Mouse (Mus musculus): ENCODE results near the gene Fars2. TPM values are rescaled to one million over a fixed set of nuclear protein-coding genes. Genes with fewer than 3 reads are reported as not detected.

Fars2 gene
- polyA plus RNA-seq, 1 experiment from 2014 or later = 22.3 TPM

DNA sequence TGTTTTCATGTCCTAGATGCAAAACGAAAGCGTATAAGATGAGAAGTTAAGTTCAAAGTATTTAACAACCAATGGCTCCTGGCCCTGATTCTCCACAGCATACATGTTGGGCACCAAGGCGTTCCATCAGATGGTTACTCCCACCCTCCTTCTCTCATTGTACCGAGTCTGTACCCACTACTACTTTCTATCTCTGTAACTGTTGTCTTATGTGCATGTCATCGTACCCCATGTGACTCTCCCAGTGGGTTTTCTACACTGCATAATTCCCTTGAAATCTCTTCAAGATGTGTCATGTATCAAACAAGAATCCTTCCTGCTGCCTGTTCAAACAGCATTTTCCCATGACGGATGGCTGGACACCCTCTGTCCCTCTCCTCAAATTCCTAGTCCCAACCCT, 388.5 kb downstream of the Fars2 start:
- Histone ChIP-seq H3K27me3 (ENCODE audit: control insufficient read depth, insufficient read depth, low read length) (no peaks in the 10 kb centered on the region), H3K4me1 (ENCODE audit: control insufficient read depth, insufficient read depth, low read length) (no peaks in the 10 kb centered on the region), H3K4me2 (ENCODE audit: low read depth) (no peak overlapping the region), H3K9ac (ENCODE audit: low read length) (no peak overlapping the region), H3K36me3 (ENCODE audit: control insufficient read depth, insufficient read depth, low read length) (no peaks in the 10 kb centered on the region), H3K4me3 (ENCODE audit: low read depth, low read length) (no peak overlapping the region), H3K27ac (ENCODE audit: low read depth, low read length) (no peak overlapping the region), H3K9me3 (ENCODE audit: control insufficient read depth, low read length) (no peaks in the 10 kb centered on the region)
- ATAC-seq (ENCODE audit: insufficient read depth, low FRiP score, low TSS enrichment) (no peak), DNase-seq (ENCODE audit: low spot score) (no peak)
- WGBS = 89% methylated on average over 6 of the region's 6 CpGs

DNA sequence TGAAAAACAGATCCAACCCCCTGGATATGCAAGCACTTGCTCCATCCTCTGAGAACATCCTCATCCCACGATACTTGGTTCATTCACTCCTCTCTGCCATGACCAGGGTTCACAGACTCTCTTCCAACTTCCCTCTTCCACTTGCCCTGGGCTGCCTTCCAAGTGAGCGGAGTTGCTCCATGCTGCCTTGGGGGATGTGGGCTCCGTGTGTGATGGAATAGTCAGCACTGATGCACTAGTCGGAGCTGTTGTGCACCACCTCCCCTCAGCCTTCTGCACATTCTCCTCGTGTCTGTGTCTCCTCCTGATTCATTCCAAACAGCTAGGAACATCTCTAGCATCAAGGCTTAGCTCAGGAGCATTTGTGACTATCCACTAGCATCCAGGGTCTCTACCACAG, 389.1 kb downstream of the Fars2 start:
- WGBS = 88% methylated on average over 5 of the region's 5 CpGs
- no peak overlapping the region for H3K4me2 ChIP-seq (ENCODE audit: low read depth)
- H3K27ac ChIP-seq (ENCODE audit: low read depth, low read length) = no peak overlapping the region
- no peak overlapping the region for H3K9ac ChIP-seq (ENCODE audit: low read length)
- DNase-seq (ENCODE audit: low spot score) (no peak), ATAC-seq (ENCODE audit: insufficient read depth, low FRiP score, low TSS enrichment) (no peak)
- H3K4me1 ChIP-seq (ENCODE audit: control insufficient read depth, insufficient read depth, low read length) = no peaks in the 10 kb centered on the region
- no peaks in the 10 kb centered on the region for H3K36me3 ChIP-seq (ENCODE audit: control insufficient read depth, insufficient read depth, low read length)
- H3K4me3 ChIP-seq (ENCODE audit: low read depth, low read length) = no peak overlapping the region
- H3K27me3 ChIP-seq (ENCODE audit: control insufficient read depth, insufficient read depth, low read length) = no peaks in the 10 kb centered on the region
- H3K9me3 ChIP-seq (ENCODE audit: control insufficient read depth, low read length) = no peaks in the 10 kb centered on the region

DNA sequence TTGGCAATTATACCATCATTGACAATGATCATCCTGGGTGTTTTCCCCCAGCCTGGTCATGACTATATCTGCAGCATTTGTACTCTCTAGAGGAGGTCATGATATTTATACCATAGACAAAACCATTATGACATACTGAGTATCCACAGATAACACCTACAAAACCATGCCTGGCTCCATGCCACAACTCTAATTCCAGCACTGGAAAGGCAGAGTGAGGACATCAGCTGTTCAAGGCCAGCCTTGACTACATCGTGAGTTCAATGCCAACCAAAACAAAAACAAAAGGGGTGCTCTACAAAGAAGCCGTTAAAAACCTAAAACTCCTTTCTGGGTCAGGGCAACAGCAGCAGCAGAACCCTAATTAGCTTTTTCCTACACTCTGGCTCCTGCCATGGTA, 392.9 kb downstream of the Fars2 start:
- H3K27me3 ChIP-seq (ENCODE audit: control insufficient read depth, insufficient read depth, low read length) = no peaks in the 10 kb centered on the region
- WGBS = 92% methylated on average over 2 of the region's 2 CpGs
- DNase-seq (ENCODE audit: low spot score) (no peak), ATAC-seq (ENCODE audit: insufficient read depth, low FRiP score, low TSS enrichment) (no peak)
- no peak overlapping the region for H3K27ac ChIP-seq (ENCODE audit: low read depth, low read length)
- no peak overlapping the region for H3K9ac ChIP-seq (ENCODE audit: low read length)
- H3K9me3 ChIP-seq (ENCODE audit: control insufficient read depth, low read length) = no peaks in the 10 kb centered on the region
- no peaks in the 10 kb centered on the region for H3K36me3 ChIP-seq (ENCODE audit: control insufficient read depth, insufficient read depth, low read length)
- H3K4me1 ChIP-seq (ENCODE audit: control insufficient read depth, insufficient read depth, low read length) = no peaks in the 10 kb centered on the region
- H3K4me2 ChIP-seq (ENCODE audit: low read depth) = no peak overlapping the region
- H3K4me3 ChIP-seq (ENCODE audit: low read depth, low read length) = no peak overlapping the region

DNA sequence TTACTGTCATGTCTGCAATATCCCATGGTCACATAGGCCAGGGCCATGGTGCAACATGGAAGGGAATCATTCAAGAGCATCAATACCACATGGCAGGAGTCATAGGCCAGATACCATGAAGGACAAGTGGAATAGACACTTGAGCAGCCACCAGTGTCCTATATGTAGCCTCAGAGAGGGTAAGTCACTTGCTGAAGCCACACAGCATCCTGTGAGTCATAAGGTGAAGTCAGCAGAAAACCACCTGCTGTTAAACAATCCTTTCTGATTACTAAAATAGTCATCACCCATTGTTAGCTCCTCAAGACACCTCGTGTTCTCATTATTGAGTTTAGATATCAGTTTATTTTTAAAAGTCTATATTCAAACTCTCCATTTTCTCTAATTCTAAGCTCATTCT, 395.9 kb downstream of the Fars2 start:
- Histone ChIP-seq H3K36me3 (ENCODE audit: control insufficient read depth, insufficient read depth, low read length) (no peaks in the 10 kb centered on the region), H3K9me3 (ENCODE audit: control insufficient read depth, low read length) (no peaks in the 10 kb centered on the region), H3K27me3 (ENCODE audit: control insufficient read depth, insufficient read depth, low read length) (no peaks in the 10 kb centered on the region), H3K4me1 (ENCODE audit: control insufficient read depth, insufficient read depth, low read length) (no peaks in the 10 kb centered on the region), H3K9ac (ENCODE audit: low read length) (no peak overlapping the region), H3K4me2 (ENCODE audit: low read depth) (no peak overlapping the region), H3K27ac (ENCODE audit: low read depth, low read length) (no peak overlapping the region), H3K4me3 (ENCODE audit: low read depth, low read length) (no peak overlapping the region)
- ATAC-seq (ENCODE audit: insufficient read depth, low FRiP score, low TSS enrichment) = no peak
- 71% methylated on average over 1 of the region's 1 CpGs for WGBS
- no peak for DNase-seq (ENCODE audit: low spot score)

DNA sequence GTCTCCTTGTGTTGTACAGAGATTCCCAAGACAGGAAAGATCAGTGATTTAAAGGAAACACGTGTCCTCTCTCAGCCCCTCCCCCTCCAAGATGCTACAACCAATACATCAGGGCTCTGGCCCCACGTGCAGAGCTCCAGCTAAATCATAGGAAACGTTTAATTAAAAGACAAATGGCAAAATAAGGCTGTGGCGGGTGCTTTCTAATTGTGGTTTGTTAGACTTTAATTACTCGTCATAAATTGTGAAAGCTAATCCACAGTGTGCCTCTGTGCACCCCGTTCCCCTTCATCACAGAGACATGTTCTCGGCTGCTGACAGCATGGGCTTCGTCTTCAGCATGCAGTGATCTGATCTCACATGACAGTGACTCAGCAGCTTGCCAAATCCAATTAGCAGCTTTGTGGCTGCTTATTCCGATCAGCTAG, 400.9 kb downstream of the Fars2 start:
- 57% methylated on average over 9 of the region's 9 CpGs for WGBS
- Histone ChIP-seq H3K9me3 (ENCODE audit: control insufficient read depth, low read length) (no peaks in the 10 kb centered on the region), H3K27me3 (ENCODE audit: control insufficient read depth, insufficient read depth, low read length) (no peaks in the 10 kb centered on the region), H3K4me1 (ENCODE audit: control insufficient read depth, insufficient read depth, low read length) (no peaks in the 10 kb centered on the region), H3K36me3 (ENCODE audit: control insufficient read depth, insufficient read depth, low read length) (no peaks in the 10 kb centered on the region), H3K27ac (ENCODE audit: low read depth, low read length) (no peak overlapping the region), H3K4me2 (ENCODE audit: low read depth) (no peak overlapping the region), H3K9ac (ENCODE audit: low read length) (no peak overlapping the region), H3K4me3 (ENCODE audit: low read depth, low read length) (no peak overlapping the region)
- no peak for ATAC-seq (ENCODE audit: insufficient read depth, low FRiP score, low TSS enrichment)
- no peak for DNase-seq (ENCODE audit: low spot score)

DNA sequence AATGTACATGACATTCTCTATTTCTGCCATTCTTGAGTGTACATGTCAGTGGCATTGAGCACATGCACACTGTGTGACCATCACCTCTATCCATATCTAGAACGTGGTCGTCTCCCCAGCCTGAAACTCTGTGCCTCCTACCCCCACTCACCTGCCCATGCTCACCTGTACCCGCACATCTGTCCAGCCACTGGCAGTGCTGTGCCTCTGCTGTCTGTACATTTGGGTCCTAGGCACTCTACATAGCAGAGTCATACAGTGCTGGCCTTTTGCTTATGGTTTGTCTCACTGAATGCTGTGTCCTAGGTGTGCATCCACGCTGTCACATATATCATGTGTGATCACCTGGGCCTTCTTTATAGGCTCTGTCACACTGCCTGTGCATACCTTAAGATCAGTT, 410.5 kb downstream of the Fars2 start:
- Histone ChIP-seq H3K9me3 (ENCODE audit: control insufficient read depth, low read length) (no peaks in the 10 kb centered on the region), H3K4me3 (ENCODE audit: low read depth, low read length) (no peak overlapping the region), H3K9ac (ENCODE audit: low read length) (no peak overlapping the region), H3K4me2 (ENCODE audit: low read depth) (no peak overlapping the region), H3K36me3 (ENCODE audit: control insufficient read depth, insufficient read depth, low read length) (no peaks in the 10 kb centered on the region), H3K4me1 (ENCODE audit: control insufficient read depth, insufficient read depth, low read length) (no peaks in the 10 kb centered on the region), H3K27me3 (ENCODE audit: control insufficient read depth, insufficient read depth, low read length) (no peaks in the 10 kb centered on the region), H3K27ac (ENCODE audit: low read depth, low read length) (no peak overlapping the region)
- 93% methylated on average over 4 of the region's 4 CpGs for WGBS
- DNase-seq (ENCODE audit: low spot score) (no peak), ATAC-seq (ENCODE audit: insufficient read depth, low FRiP score, low TSS enrichment) (no peak)

DNA sequence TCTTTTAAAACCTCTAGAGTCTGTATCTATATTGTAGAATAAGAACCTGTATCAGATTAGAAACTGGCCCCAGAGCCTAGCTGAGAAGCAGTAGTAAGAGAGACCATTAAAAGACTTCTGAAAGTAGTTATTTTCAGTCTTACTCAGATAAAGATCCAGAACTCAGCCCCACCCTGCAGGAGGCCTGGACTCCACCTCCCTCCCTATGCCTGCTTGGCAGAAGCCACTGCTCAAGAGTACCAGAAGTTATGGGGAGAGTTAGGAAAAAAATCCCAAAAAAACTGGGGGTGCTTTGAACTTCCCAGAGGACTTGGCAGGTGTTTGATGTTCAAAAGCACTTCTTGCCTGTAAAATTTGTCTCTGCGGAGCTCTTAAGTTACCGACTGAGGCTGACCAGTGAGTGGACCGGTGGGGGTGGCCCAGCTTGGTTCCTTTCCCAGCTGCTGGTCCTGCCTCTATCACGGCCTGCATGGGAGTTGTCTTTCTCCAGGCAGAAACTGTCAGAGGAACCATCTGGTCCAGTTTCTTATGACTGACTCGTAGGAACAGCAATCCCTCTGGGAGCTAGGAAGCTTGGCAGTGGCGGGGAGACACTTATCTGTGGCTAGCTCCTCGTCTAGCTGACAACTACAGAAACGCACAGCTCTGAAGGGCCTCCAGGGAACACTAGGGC, 411.1 kb downstream of the Fars2 start:
- H3K4me2 ChIP-seq (ENCODE audit: low read depth) = no peak overlapping the region

DNA sequence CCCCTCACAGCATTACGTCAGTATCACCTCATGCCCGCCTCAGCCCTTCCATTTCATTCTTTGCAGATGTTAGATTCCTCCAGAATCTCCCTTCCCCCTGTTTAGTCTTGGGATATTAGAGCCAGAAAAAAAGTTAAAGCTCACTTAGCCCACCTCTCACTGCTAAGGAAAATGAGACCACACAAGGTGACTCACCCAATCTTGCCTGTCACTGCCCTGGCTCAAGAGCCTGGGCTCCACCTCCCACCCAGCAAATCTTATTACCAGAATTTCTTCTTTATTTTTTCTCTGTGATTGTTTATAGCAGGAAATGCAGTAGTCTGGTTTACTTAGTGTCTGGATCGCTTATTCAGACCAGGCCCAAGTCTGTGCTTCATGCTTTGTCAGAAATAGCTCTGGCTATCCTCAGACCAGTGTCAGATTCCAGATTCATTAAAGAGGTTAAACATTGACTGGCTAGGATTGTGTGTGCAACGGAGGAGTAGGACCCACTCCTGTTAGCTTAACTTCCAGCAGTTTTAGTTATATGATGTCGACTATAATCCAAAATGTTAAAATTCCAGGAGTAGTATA, 412.3 kb downstream of the Fars2 start:
- ATAC-seq (ENCODE audit: insufficient read depth, low FRiP score, low TSS enrichment) (no peak), DNase-seq (ENCODE audit: low spot score) (no peak)
- no peak overlapping the region for H3K9ac ChIP-seq (ENCODE audit: low read length)
- no peak overlapping the region for H3K4me3 ChIP-seq (ENCODE audit: low read depth, low read length)
- no peaks in the 10 kb centered on the region for H3K9me3 ChIP-seq (ENCODE audit: control insufficient read depth, low read length)
- no peak overlapping the region for H3K27ac ChIP-seq (ENCODE audit: low read depth, low read length)
- no peaks in the 10 kb centered on the region for H3K27me3 ChIP-seq (ENCODE audit: control insufficient read depth, insufficient read depth, low read length)
- WGBS = 80% methylated on average over 5 of the region's 5 CpGs
- H3K36me3 ChIP-seq (ENCODE audit: control insufficient read depth, insufficient read depth, low read length) = no peaks in the 10 kb centered on the region
- H3K4me1 ChIP-seq (ENCODE audit: control insufficient read depth, insufficient read depth, low read length) = no peaks in the 10 kb centered on the region
- H3K4me2 ChIP-seq (ENCODE audit: low read depth) = no peak overlapping the region

More for the DNA sequence above, 411.1 kb downstream of the Fars2 start:
- WGBS = 62% methylated on average over 8 of the region's 8 CpGs
- no peaks in the 10 kb centered on the region for H3K9me3 ChIP-seq (ENCODE audit: control insufficient read depth, low read length)
- ATAC-seq (ENCODE audit: insufficient read depth, low FRiP score, low TSS enrichment) = no peak
- no peak overlapping the region for H3K9ac ChIP-seq (ENCODE audit: low read length)
- H3K27me3 ChIP-seq (ENCODE audit: control insufficient read depth, insufficient read depth, low read length) = no peaks in the 10 kb centered on the region
- DNase-seq (ENCODE audit: low spot score) = no peak
- H3K4me3 ChIP-seq (ENCODE audit: low read depth, low read length) = no peak overlapping the region
- H3K36me3 ChIP-seq (ENCODE audit: control insufficient read depth, insufficient read depth, low read length) = no peaks in the 10 kb centered on the region
- no peak overlapping the region for H3K27ac ChIP-seq (ENCODE audit: low read depth, low read length)
- H3K4me1 ChIP-seq (ENCODE audit: control insufficient read depth, insufficient read depth, low read length) = no peaks in the 10 kb centered on the region

DNA sequence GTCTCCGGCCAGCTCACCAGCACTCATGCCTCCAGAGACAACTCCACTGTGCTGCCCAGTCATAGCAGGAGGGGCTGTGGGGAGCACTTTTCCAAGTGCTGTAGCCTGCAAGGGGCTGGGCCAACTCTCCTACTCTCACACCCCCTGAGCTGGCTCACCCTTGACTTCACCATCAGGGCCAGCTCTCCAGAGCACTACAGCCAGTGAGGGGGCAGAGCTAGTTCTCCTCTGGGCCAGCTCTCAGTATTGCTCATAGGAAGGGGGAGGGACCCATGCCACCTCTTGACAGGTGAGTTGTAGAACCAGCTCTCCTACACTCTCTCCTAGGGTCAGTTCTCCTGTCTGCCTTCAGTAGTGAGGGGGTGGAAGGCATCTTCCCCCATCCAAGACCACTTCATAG, 413.6 kb downstream of the Fars2 start:
- no peaks in the 10 kb centered on the region for H3K4me1 ChIP-seq (ENCODE audit: control insufficient read depth, insufficient read depth, low read length)
- H3K36me3 ChIP-seq (ENCODE audit: control insufficient read depth, insufficient read depth, low read length) = no peaks in the 10 kb centered on the region
- no peak for DNase-seq (ENCODE audit: low spot score)
- H3K27ac ChIP-seq (ENCODE audit: low read depth, low read length) = no peak overlapping the region
- no peaks in the 10 kb centered on the region for H3K9me3 ChIP-seq (ENCODE audit: control insufficient read depth, low read length)
- H3K9ac ChIP-seq (ENCODE audit: low read length) = no peak overlapping the region
- 91% methylated on average over 1 of the region's 1 CpGs for WGBS
- no peak overlapping the region for H3K4me2 ChIP-seq (ENCODE audit: low read depth)
- ATAC-seq (ENCODE audit: insufficient read depth, low FRiP score, low TSS enrichment) = no peak
- no peaks in the 10 kb centered on the region for H3K27me3 ChIP-seq (ENCODE audit: control insufficient read depth, insufficient read depth, low read length)
- H3K4me3 ChIP-seq (ENCODE audit: low read depth, low read length) = no peak overlapping the region

Measured in neural tube, embryonic 11.5 days (tissue).